Mouse (Mus musculus) left cerebral cortex, postnatal 25 days (tissue): ENCODE data around the gene Cwc22. TPM values are rescaled to one million over a fixed set of nuclear protein-coding genes. Genes with fewer than 3 reads are reported as not detected.

Experiments
- DNase-seq, 2 experiments: peaks; one replicate each; pipeline ENCODE4 v3.0.0; 2022; ENCODE audit warnings: low spot score in 2 of 2, mixed read lengths in 1 of 2
- intact Hi-C: fragments of 180-260 bp; cut with DNase I; formaldehyde crosslinking; loops from one replicate; pipeline ENCODE4 v1.15.1; 2025
- total RNA-seq, 2 experiments: library from RNA; stranded (reverse); gene quantifications; 2 replicates each; pipeline ENCODE4 v1.2.3; 2021

Cwc22 gene
- total RNA-seq, 2 experiments from 2014 or later = 22.0 to 23.4 TPM

GRCm38 (mm10) chr2:77933630-77934029 lies 12.5 kb downstream of the Cwc22 start:
- DNase-seq = peak; percentile 24 to 26
- intact Hi-C loops = no loop called here

GRCm38 (mm10) chr2:77931958-77932357 lies 14.2 kb downstream of the Cwc22 start:
- intact Hi-C loops = no loop called here
- no peak for DNase-seq

- intact Hi-C loops = no loop called here
Observed at GRCm38 (mm10) chr2:77928352-77928751, 17.8 kb downstream of the Cwc22 start.

GRCm38 (mm10) chr2:77926468-77926867 lies 19.7 kb downstream of the Cwc22 start:
- no peak for DNase-seq
- intact Hi-C loops = no loop called here

More at GRCm38 (mm10) chr2:77928352-77928751, 17.8 kb downstream of the Cwc22 start:
- DNase-seq = peak in 1 of 2 experiments; percentile 32

- intact Hi-C loops = no loop called here
- DNase-seq = no peak
Observed at GRCm38 (mm10) chr2:77925997-77926396, 20.2 kb downstream of the Cwc22 start.

- intact Hi-C loops = no loop called here
- DNase-seq = no peak
Observed at GRCm38 (mm10) chr2:77925187-77925924, 20.8 kb downstream of the Cwc22 start.

- DNase-seq = no peak
- intact Hi-C loops = no loop called here
Observed at GRCm38 (mm10) chr2:77924003-77924402, 22.2 kb downstream of the Cwc22 start.

- intact Hi-C loops = no loop called here
- no peak for DNase-seq
Observed at GRCm38 (mm10) chr2:77923182-77923581, 23.0 kb downstream of the Cwc22 start.

GRCm38 (mm10) chr2:77921307-77921706 lies 24.9 kb downstream of the Cwc22 start:
- intact Hi-C loops = no loop called here
- DNase-seq = no peak

GRCm38 (mm10) chr2:77920621-77921020 lies 25.6 kb downstream of the Cwc22 start:
- intact Hi-C loops = no loop called here
- no peak for DNase-seq

- DNase-seq = no peak
- intact Hi-C loops = no loop called here
Observed at GRCm38 (mm10) chr2:77918474-77918873, 27.7 kb downstream of the Cwc22 start.

- DNase-seq = peak in 1 of 2 experiments; percentile 30
- intact Hi-C loops = no loop called here
Observed at GRCm38 (mm10) chr2:77918006-77918405, 28.2 kb downstream of the Cwc22 start.

GRCm38 (mm10) chr2:77917360-77917734 lies 28.8 kb downstream of the Cwc22 start:
- no peak for DNase-seq
- intact Hi-C loops = no loop called here

- intact Hi-C loops = no loop called here
Observed at GRCm38 (mm10) chr2:77916586-77917359, 29.4 kb downstream of the Cwc22 start.

GRCm38 (mm10) chr2:77915187-77915586 lies 31.0 kb downstream of the Cwc22 start:
- no peak for DNase-seq
- intact Hi-C loops = no loop called here

More at GRCm38 (mm10) chr2:77916586-77917359, 29.4 kb downstream of the Cwc22 start:
- no peak for DNase-seq

GRCm38 (mm10) chr2:77913628-77914027 lies 32.5 kb downstream of the Cwc22 start:
- intact Hi-C loops = no loop called here
- peak in 1 of 2 experiments; percentile 59 for DNase-seq

GRCm38 (mm10) chr2:77912197-77912596 lies 34.0 kb downstream of the Cwc22 start:
- no peak for DNase-seq

GRCm38 (mm10) chr2:77911452-77911851 lies 34.7 kb downstream of the Cwc22 start:
- DNase-seq = no peak
- intact Hi-C loops = no loop called here

More at GRCm38 (mm10) chr2:77912197-77912596, 34.0 kb downstream of the Cwc22 start:
- intact Hi-C loops = no loop called here

- intact Hi-C loops = no loop called here
- no peak for DNase-seq
Observed at GRCm38 (mm10) chr2:77910216-77910615, 36.0 kb downstream of the Cwc22 start.

- no peak for DNase-seq
- intact Hi-C loops = loop anchor here (5.0 kb wide), 1 partner anchor 90 kb away; the partner anchor contains the start of gene Zfp385b
Observed at GRCm38 (mm10) chr2:77907164-77907563, 39.0 kb downstream of the Cwc22 start.

GRCm38 (mm10) chr2:77905023-77905422 lies 41.2 kb downstream of the Cwc22 start:
- intact Hi-C loops = loop anchor here (5.0 kb wide), 1 partner anchor 88 kb away; the partner anchor contains the start of gene Zfp385b
- no peak for DNase-seq
